Mouse (Mus musculus) intestine, postnatal 0 days (tissue): ENCODE results near the gene Idh3b. TPM values are rescaled to one million over a fixed set of nuclear protein-coding genes. Genes with fewer than 3 reads are reported as not detected.

Source experiments
- ATAC-seq: fragments of 200-750 bp; cut with Nextera tagmentation; 2 replicates; pipeline ENCODE4 v1.8.0; 2017; ENCODE audit warnings: mild to moderate bottlenecking, moderate TSS enrichment, moderate library complexity
- H3K27ac ChIP-seq: fragments of 300-500 bp; sonication (generic); 2 replicates; pipeline ENCODE4 v1.5.1; 2014; ENCODE audit warnings: mild to moderate bottlenecking, low read depth, low read length, moderate library complexity
- H3K27me3 ChIP-seq: fragments of 300-500 bp; sonication (generic); replicated peaks from 2 replicates; pipeline ENCODE4 v1.6.1; 2014; ENCODE audit warnings: low read length, mixed read lengths; ENCODE audit not compliant: control insufficient read depth, insufficient read depth
- H3K36me3 ChIP-seq: fragments of 300-500 bp; sonication (generic); 2 replicates; pipeline ENCODE4 v1.6.1; 2014; ENCODE audit warnings: mild to moderate bottlenecking, moderate library complexity; ENCODE audit not compliant: control insufficient read depth, insufficient read depth
- H3K4me1 ChIP-seq: fragments of 300-500 bp; sonication (generic); replicated peaks from 2 replicates; pipeline ENCODE4 v1.6.1; 2014; ENCODE audit warnings: antibody characterized with exemption, low read length, mixed read lengths; ENCODE audit not compliant: control insufficient read depth, insufficient read depth
- H3K4me2 ChIP-seq: fragments of 300-500 bp; sonication (generic); replicated peaks from 2 replicates; pipeline ENCODE4 v1.6.1; 2014; ENCODE audit warnings: low read depth, mild to moderate bottlenecking, moderate library complexity
- H3K4me3 ChIP-seq: fragments of 300-500 bp; sonication (generic); 2 replicates; pipeline ENCODE4 v1.5.1; 2014; ENCODE audit warnings: low read depth, low read length
- H3K9ac ChIP-seq: fragments of 300-500 bp; sonication (generic); 2 replicates; pipeline ENCODE4 v1.6.1; 2014; ENCODE audit warnings: mild to moderate bottlenecking, low read depth, low read length
- H3K9me3 ChIP-seq: fragments of 300-500 bp; sonication (generic); 2 replicates; pipeline ENCODE4 v1.6.1; 2016; ENCODE audit warnings: mixed run types; ENCODE audit not compliant: control insufficient read depth
- CTCF ChIP-seq: sonication (generic); IDR thresholded peaks from 2 replicates; pipeline ENCODE4 v1.5.1; 2016; ENCODE audit warnings: low read depth, mild to moderate bottlenecking, control low read depth, antibody characterized with exemption, moderate library complexity
- WGBS: fragments of 180-500 bp; shearing (Covaris S2); extraction: QIAGEN DNeasy Blood & Tissue Kit; methylation state at CpG from one replicate; pipeline ENCODE4 v1.1.7; 2014; 5-methylcytosine and 5-hydroxymethylcytosine counted together
- polyA plus RNA-seq: library from polyadenylated mRNA; unstranded; fragments of >200 nt; fragmentation: Nextera tagmentation; extraction: Ambion mirVana; gene quantifications from 2 replicates; pipeline ENCODE4 v1.2.1, GENCODE M21; 2015

Idh3b gene
- polyA plus RNA-seq: 142 and 148 TPM in 2 replicates

GRCm38 (mm10) chr2:130283854-130284654 lies at the start of gene Idh3b:
Idh3b (minus strand) TSS chr2:130284547.
- ATAC-seq: peak; percentile 86
- peak within 1 kb of the TSS; percentile 90 for H3K27ac ChIP-seq
- WGBS: under 1% methylated on average over 51 of the region's 51 CpGs

GRCm38 (mm10) chr2:130329502-130329901 lies 45.2 kb upstream of the Idh3b start:
- Histone ChIP-seq H3K4me3 (no peak overlapping the region), H3K9me3 (no peaks in the 10 kb centered on the region), H3K27ac (no peak overlapping the region), H3K27me3 (no peaks in the 10 kb centered on the region), H3K9ac (no peak overlapping the region), H3K4me1 (no peaks in the 10 kb centered on the region), H3K36me3 (no peaks in the 10 kb centered on the region), H3K4me2 (no peak overlapping the region)
- no peak for TF ChIP-seq CTCF
- 88% methylated on average over 2 of the region's 2 CpGs for WGBS
- no peak for ATAC-seq

More at GRCm38 (mm10) chr2:130283854-130284654, at the start of gene Idh3b:
- Histone ChIP-seq H3K27me3 (no peaks in the 10 kb centered on the region), H3K4me1 (peaks cover 3% of the 10 kb centered on the region; the same call in 1 of the 2 replicates), H3K36me3 (peaks cover 27% of the 10 kb centered on the region), H3K4me2 (peak within 1 kb of the TSS; percentile 88), H3K9ac (peak within 1 kb of the TSS; percentile 90), H3K9me3 (no peaks in the 10 kb centered on the region), H3K4me3 (peak within 1 kb of the TSS; percentile 90)
- TF ChIP-seq CTCF: no peak

- ATAC-seq: no peak
- 65% methylated on average over 1 of the region's 1 CpGs for WGBS
- H3K4me1 ChIP-seq: no peaks in the 10 kb centered on the region
- H3K9me3 ChIP-seq: no peaks in the 10 kb centered on the region
- H3K4me2 ChIP-seq: no peak overlapping the region
- no peak overlapping the region for H3K4me3 ChIP-seq
- no peak overlapping the region for H3K9ac ChIP-seq
- peak; percentile 10; the same call in 1 of the 2 replicates for TF ChIP-seq CTCF
- no peaks in the 10 kb centered on the region for H3K36me3 ChIP-seq
- H3K27ac ChIP-seq: no peak overlapping the region
- H3K27me3 ChIP-seq: no peaks in the 10 kb centered on the region
Observed at GRCm38 (mm10) chr2:130327057-130327456, 42.7 kb upstream of the Idh3b start.

- no peak for ATAC-seq
- H3K36me3 ChIP-seq: no peaks in the 10 kb centered on the region; the same call in 1 of the 2 replicates
- no peaks in the 10 kb centered on the region for H3K9me3 ChIP-seq
- no peak overlapping the region for H3K27ac ChIP-seq
- no peak overlapping the region for H3K9ac ChIP-seq
- no peak overlapping the region for H3K4me3 ChIP-seq
- no peaks in the 10 kb centered on the region for H3K27me3 ChIP-seq
- no peak overlapping the region for H3K4me2 ChIP-seq
- no peak for TF ChIP-seq CTCF
- no peaks in the 10 kb centered on the region for H3K4me1 ChIP-seq
- 64% methylated on average over 4 of the region's 4 CpGs for WGBS
Observed at GRCm38 (mm10) chr2:130303014-130303413, 18.7 kb upstream of the Idh3b start.

GRCm38 (mm10) chr2:130297580-130297979 lies 13.2 kb upstream of the Idh3b start:
- H3K36me3 ChIP-seq: no peaks in the 10 kb centered on the region; the same call in 1 of the 2 replicates
- WGBS: 79% methylated on average over 9 of the region's 9 CpGs
- H3K4me3 ChIP-seq: no peak overlapping the region
- H3K27me3 ChIP-seq: peaks cover 42% of the 10 kb centered on the region
- H3K9me3 ChIP-seq: no peaks in the 10 kb centered on the region
- no peak for TF ChIP-seq CTCF
- no peak overlapping the region for H3K9ac ChIP-seq
- no peak overlapping the region for H3K4me2 ChIP-seq
- no peak for ATAC-seq
- H3K4me1 ChIP-seq: no peaks in the 10 kb centered on the region
- H3K27ac ChIP-seq: no peak overlapping the region

- no peak for TF ChIP-seq CTCF
- Histone ChIP-seq H3K4me3 (peak overlapping the region; percentile 74), H3K27ac (no peak overlapping the region; the same call in 1 of the 2 replicates), H3K4me2 (peak overlapping the region; percentile 95), H3K9ac (0 out of 2 replicates have a peak overlapping the region, but pooled peaks have one; percentile 57), H3K36me3 (no peaks in the 10 kb centered on the region), H3K4me1 (no peaks in the 10 kb centered on the region), H3K9me3 (no peaks in the 10 kb centered on the region), H3K27me3 (peaks cover 44% of the 10 kb centered on the region)
- WGBS: 4% methylated on average over 20 of the region's 20 CpGs
- ATAC-seq: no peak
Observed at GRCm38 (mm10) chr2:130296134-130296745, 11.9 kb upstream of the Idh3b start.
